Mouse (Mus musculus) bone marrow macrophage, adult 2 months (primary cell): ENCODE results near the gene Sik3. TPM values are rescaled to one million over a fixed set of nuclear protein-coding genes. Genes with fewer than 3 reads are reported as not detected.
A peak's percentile ranks its signal among the peaks of the same experiment; 100 is the strongest.

Experiments
- H3K27ac ChIP-seq: 2 replicates; pipeline ENCODE4 v1.5.1; 2012; ENCODE audit warnings: low read depth, low read length; ENCODE audit not compliant: insufficient read depth
- H3K4me1 ChIP-seq: 2 replicates; pipeline ENCODE4 v1.6.1; 2012; ENCODE audit warnings: low read length; ENCODE audit not compliant: control insufficient read depth, insufficient read depth
- H3K4me3 ChIP-seq: 2 replicates; pipeline ENCODE4 v1.5.1; 2012; ENCODE audit warnings: mild to moderate bottlenecking, low read length, moderate library complexity; ENCODE audit not compliant: insufficient read depth
- CTCF ChIP-seq: IDR thresholded peaks from 2 replicates; pipeline ENCODE4 v1.5.1; 2012; ENCODE audit warnings: low read depth, mild to moderate bottlenecking, low read length, moderate library complexity
- POLR2A ChIP-seq: IDR thresholded peaks from 2 replicates; pipeline ENCODE4 v1.6.1; 2012; ENCODE audit warnings: mild to moderate bottlenecking, low read depth, low read length, borderline replicate concordance
- polyA plus RNA-seq: library from polyadenylated mRNA; stranded (reverse); fragments of >200 nt; gene quantifications from 2 replicates; pipeline ENCODE4 v1.2.4, GENCODE M21; 2012; ENCODE audit not compliant: missing spikeins, insufficient read depth, insufficient read length

The Sik3 gene
- polyA plus RNA-seq, 1 experiment: 24.4 TPM

GRCm38 (mm10) chr9:46098360-46098985 lies 85.9 kb downstream of the Sik3 start:
- H3K27ac ChIP-seq: peak overlapping the region; percentile 76
- peaks cover 30% of the 10 kb centered on the region for H3K4me1 ChIP-seq
- no peak for TF ChIP-seq CTCF
- no peak for TF ChIP-seq POLR2A
- H3K4me3 ChIP-seq: peak overlapping the region; percentile 43

- H3K4me3 ChIP-seq: peak overlapping the region; percentile 53
- H3K27ac ChIP-seq: peak overlapping the region; percentile 76
- peaks cover 30% of the 10 kb centered on the region for H3K4me1 ChIP-seq
- no peak for TF ChIP-seq CTCF
- no peak for TF ChIP-seq POLR2A
These were observed 86.5 kb downstream of the Sik3 start for GRCm38 (mm10) chr9:46099107-46099506.

GRCm38 (mm10) chr9:46103154-46103553 lies 90.5 kb downstream of the Sik3 start:
- no peak for TF ChIP-seq POLR2A
- no peak for TF ChIP-seq CTCF

GRCm38 (mm10) chr9:46106105-46106504 lies 93.5 kb downstream of the Sik3 start:
- H3K4me3 ChIP-seq: no peak overlapping the region
- TF ChIP-seq CTCF (no peak), POLR2A (no peak)
- H3K4me1 ChIP-seq: peaks cover 24% of the 10 kb centered on the region
- no peak overlapping the region for H3K27ac ChIP-seq

More at GRCm38 (mm10) chr9:46103154-46103553, 90.5 kb downstream of the Sik3 start:
- no peak overlapping the region for H3K27ac ChIP-seq
- peaks cover 34% of the 10 kb centered on the region for H3K4me1 ChIP-seq
- no peak overlapping the region for H3K4me3 ChIP-seq

DNA sequence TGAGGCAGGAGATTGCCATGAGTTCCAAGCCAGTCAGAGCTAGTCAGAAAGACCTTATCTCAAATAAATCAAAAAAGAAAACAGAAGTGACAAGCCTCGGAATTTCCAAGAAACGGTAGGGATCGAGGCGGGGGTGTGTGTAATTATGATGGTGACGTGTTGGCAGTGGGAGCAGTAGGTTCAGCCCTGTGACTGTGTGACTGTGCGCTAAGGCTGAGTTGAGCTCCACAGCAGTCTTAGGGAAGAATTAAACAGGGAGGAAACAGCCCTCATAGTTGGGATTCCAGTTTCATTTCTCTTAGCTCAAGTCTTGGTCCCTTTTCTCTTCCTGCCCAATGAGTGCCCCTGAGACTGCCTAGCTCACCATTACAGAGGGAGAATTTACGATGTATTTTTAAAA lies 98.0 kb downstream of the Sik3 start:
- peak overlapping the region; percentile 32; the same call in 1 of the 2 replicates for H3K27ac ChIP-seq
- H3K4me1 ChIP-seq: peaks cover 31% of the 10 kb centered on the region
- peak overlapping the region; percentile 13; the same call in 1 of the 2 replicates for H3K4me3 ChIP-seq
- no peak for TF ChIP-seq POLR2A
- TF ChIP-seq CTCF: no peak

- Histone ChIP-seq H3K4me1 (peaks cover 24% of the 10 kb centered on the region), H3K27ac (no peak overlapping the region), H3K4me3 (no peak overlapping the region)
- TF ChIP-seq POLR2A: no peak
These were observed 98.7 kb downstream of the Sik3 start for GRCm38 (mm10) chr9:46111334-46111733.

GRCm38 (mm10) chr9:46112246-46112645 lies 99.6 kb downstream of the Sik3 start:
- H3K27ac ChIP-seq: no peak overlapping the region

GRCm38 (mm10) chr9:46118844-46119385 lies 106.3 kb downstream of the Sik3 start:
- H3K4me3 ChIP-seq: no peak overlapping the region
- TF ChIP-seq CTCF (no peak), POLR2A (no peak)
- peaks cover 24% of the 10 kb centered on the region for H3K4me1 ChIP-seq
- no peak overlapping the region for H3K27ac ChIP-seq

More at GRCm38 (mm10) chr9:46112246-46112645, 99.6 kb downstream of the Sik3 start:
- H3K4me3 ChIP-seq: no peak overlapping the region
- TF ChIP-seq CTCF (no peak), POLR2A (no peak)
- peaks cover 21% of the 10 kb centered on the region for H3K4me1 ChIP-seq

GRCm38 (mm10) chr9:46119943-46120441 lies 107.4 kb downstream of the Sik3 start:
- Histone ChIP-seq H3K4me3 (no peak overlapping the region), H3K27ac (peak overlapping the region; percentile 67), H3K4me1 (peaks cover 24% of the 10 kb centered on the region)
- TF ChIP-seq CTCF (no peak), POLR2A (no peak)
